Mouse (Mus musculus) brain, embryonic 14.5 days (tissue): ENCODE measurements around the gene Cyren.

Source experiments
- CTCF ChIP-seq: fragments of 200-500 bp; IDR thresholded peaks from 2 replicates; pipeline ENCODE4 v1.5.1; 2012; ENCODE audit warnings: inconsistent platforms, mild to moderate bottlenecking, moderate library complexity, borderline replicate concordance; ENCODE audit not compliant: insufficient read depth, insufficient read length; ENCODE audit errors: extremely low read depth
- POLR2A ChIP-seq: fragments of 200-500 bp; IDR thresholded peaks from 2 replicates; pipeline ENCODE4 v1.6.1; 2012; ENCODE audit warnings: mild to moderate bottlenecking, inconsistent platforms, borderline replicate concordance; ENCODE audit not compliant: poor library complexity, insufficient read depth, insufficient read length, severe bottlenecking; ENCODE audit errors: extremely low read depth

DNA sequence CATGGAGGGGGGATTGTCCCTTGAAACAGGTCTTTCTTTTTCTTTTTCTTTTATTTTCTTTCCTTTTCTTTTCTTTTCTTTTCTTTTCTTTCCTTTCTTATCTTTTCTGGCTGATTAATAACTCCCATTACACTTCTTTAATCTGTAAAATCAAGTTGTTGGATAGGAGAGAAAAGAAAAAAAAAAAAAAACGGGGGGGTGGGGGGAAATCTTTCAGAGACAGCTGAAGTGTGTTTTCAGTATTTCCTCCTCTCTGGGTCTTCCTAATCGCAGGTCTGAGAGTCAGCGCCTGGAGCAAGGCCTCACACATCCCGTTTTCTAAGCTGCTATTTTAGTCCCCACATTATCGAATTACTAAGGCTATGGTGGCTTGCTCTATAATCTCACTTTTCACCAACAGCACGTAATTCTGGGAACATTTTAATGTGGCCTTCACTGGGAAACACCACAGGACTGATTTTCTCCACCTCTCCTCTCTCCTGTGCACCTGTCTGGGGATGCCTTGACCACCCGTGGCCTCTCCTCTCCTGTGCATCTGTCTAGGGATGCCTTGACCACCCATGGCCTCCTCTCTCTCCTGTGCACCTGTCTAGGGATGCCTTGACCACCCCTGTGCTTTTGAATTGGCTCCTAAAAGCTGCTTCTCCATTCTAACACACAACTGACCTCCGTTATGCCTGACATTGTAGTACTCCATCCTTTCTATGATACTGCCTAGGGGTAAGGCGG, 13.9 kb downstream of the Cyren start:
- no peak for TF ChIP-seq POLR2A
- TF ChIP-seq CTCF = no peak
